Mouse (Mus musculus) megakaryocyte-erythroid progenitor cell, adult 5-6 weeks (primary cell): ENCODE data around the gene Fkbp8. TPM values are rescaled to one million over a fixed set of nuclear protein-coding genes. Genes with fewer than 3 reads are reported as not detected.
"Not testable (repeated sequence)": the region's sequence is repeated elsewhere in the genome, so short reads cannot be mapped to it uniquely, and the experiment has no call there.

Experiments used
- ATAC-seq: replicated peaks from 2 replicates; pipeline ENCODE4 v1.8.0; 2016; ENCODE audit warnings: mild to moderate bottlenecking, inconsistent platforms; ENCODE audit not compliant: severe bottlenecking, poor library complexity, low FRiP score, low TSS enrichment
- total RNA-seq, 2 experiments: library from RNA; stranded (forward) in 1 of 2; stranded (reverse) in 1 of 2; fragments of 200-1000, 215-1000 nt in 1 of 2; fragments of >200 nt in 1 of 2; fragmentation: Nextera tagmentation in 1 of 2; gene quantifications; 2 replicates each; pipeline ENCODE4 v1.2.3; 2014 to 2017

Gene Fkbp8
- total RNA-seq, 2 experiments from 2014 or later: 172 to 265 TPM

DNA sequence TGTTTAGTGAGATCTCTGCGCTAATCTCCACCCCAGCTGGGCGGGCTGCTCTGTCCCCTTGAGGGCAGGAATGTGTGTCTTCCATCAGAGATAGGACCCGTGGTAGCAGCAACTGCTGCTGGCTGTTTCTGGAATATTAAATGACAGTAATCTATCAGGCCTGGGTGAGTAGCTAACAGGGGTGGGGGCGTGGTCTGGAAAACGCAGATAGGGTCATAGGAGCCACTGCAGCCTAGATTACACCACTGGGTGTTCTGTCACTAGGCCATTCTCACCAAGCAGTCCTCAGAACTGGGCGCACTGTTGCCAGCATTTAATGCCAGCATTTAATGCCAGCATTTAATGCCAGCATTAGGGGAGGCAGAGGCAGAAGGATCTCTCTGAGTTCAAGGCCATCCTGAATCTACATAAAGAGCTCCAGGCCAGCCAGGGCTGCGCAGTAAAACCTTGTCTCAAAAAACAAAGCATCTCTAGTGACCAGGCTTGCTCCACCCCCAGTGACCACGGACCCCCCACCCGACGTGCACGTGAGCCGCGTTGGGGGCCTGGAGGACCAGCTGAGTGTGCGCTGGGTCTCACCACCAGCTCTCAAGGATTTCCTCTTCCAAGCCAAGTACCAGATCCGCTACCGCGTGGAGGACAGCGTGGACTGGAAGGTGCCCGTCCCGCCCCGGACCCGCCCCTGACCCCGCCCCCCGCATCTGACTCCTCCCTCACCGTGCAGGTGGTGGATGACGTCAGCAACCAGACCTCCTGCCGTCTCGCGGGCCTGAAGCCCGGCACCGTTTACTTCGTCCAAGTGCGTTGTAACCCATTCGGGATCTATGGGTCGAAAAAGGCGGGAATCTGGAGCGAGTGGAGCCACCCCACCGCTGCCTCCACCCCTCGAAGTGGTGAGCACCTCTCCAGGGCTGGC is 26.9 kb upstream of the Fkbp8 start:
- ATAC-seq: peak; percentile 73

DNA sequence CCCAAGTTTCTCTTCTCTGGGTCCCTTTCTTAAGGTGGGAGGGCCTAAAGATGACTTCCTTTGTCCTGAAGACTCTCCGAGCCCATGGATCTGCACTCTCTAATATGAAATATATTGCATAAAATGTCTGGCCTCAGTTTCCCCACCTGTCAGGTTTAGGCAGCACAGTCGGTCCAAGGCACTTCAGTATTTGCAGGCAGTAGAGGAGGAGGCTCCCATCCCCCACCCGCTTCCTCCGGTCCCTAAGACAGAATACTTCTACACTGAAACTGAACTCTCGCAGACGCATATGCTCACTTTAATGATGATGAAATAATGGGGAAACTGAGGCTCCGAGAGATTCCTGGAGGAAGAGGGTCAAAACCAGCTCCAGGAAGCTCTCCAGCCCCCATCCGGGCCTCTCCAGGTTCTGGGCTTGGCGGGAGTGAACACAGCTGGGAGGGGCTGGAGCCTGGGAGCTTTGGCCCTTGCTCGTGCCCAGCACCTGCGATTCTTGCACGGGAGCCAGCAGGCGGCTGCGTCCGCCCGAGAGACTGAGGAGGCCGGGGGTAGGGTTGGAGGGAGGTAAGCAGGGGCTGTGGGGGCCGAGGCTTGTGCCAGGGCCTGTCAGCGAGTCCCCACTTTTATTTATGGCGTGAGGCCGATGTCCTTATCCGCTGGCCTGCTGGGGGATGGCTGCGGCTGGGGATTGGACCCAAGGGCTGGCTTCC is 25.5 kb upstream of the Fkbp8 start:
- no peak for ATAC-seq

DNA sequence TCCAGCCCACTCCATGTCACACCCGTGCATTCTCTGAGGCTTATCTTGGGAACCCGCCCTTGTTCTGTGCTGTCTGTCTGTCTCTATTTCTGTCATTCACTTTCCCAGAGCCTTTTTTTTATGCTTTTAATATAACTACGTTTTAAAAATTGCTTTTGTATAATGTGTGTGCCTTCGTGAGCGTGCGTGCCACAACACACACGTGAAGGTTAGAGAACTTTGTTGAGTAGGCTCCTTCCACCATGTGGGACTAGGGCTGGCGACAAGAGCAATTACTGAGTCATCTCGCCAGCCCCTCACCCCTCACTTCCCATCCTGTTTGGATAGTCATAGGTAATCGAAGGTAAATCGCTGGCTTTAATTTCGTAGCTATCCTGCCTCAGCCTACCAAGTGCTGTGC is 25.0 kb upstream of the Fkbp8 start:
- no peak for ATAC-seq

DNA sequence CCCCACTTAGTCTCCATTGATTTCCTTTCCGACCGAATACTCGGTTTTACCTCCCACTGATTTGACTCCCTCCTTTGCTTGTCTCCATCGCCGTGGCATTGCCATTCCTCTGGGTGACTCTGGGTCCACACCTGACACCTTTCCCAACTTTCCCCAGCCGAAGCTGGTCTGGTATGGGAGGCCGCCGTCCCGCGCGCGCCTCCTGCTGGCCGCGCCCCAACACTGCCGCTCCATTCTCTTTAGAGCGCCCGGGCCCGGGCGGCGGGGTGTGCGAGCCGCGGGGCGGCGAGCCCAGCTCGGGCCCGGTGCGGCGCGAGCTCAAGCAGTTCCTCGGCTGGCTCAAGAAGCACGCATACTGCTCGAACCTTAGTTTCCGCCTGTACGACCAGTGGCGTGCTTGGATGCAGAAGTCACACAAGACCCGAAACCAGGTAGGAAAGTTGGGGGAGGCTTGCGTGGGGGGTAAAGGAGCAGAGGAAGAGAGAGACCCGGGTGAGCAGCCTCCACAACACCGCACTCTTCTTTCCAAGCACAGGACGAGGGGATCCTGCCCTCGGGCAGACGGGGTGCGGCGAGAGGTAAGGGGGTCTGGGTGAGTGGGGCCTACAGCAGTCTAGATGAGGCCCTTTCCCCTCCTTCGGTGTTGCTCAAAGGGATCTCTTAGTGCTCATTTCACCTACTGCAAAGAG is 24.3 kb upstream of the Fkbp8 start:
- no peak for ATAC-seq

DNA sequence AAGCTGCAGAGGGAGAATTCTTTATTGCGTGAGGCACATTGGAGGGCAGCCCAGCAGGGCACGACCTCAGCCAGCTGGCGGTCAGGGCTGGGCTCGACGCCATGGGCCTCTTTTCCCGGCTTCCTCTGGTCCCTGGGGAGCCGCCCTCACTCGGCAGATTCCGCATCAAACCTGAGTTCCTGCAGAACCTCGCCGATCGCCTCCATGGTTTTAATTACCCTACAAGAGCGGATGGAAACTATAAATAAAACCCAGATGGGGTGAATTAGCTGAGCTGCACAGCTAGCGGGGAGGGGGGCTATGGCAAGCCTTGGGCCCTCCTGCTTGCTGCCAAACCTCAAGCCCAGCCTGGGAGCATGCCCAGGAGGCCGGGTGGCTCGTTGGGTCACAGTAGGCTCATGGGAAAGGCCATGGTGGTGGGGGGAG is 23.2 kb upstream of the Fkbp8 start:
- no peak for ATAC-seq

DNA sequence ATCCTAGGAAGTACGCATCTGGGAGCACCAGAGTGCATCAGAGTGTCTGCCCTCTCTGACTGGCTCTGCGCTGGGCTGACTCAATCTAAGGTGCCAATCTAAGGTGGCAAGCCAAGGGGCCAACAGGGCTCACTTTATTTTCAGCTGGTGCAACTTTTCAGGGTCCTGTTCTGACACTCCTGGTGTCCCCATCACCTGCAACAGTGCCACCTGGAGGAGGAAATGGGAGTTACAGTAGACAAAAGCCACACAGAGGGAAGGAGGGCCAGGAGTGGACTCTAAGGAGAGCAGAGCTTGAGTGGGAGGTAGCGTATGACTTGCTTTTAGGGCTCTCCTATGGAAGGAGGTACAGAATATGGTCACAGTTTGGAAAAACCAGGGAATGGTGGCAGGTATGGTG is 22.7 kb upstream of the Fkbp8 start:
- ATAC-seq: no peak

DNA sequence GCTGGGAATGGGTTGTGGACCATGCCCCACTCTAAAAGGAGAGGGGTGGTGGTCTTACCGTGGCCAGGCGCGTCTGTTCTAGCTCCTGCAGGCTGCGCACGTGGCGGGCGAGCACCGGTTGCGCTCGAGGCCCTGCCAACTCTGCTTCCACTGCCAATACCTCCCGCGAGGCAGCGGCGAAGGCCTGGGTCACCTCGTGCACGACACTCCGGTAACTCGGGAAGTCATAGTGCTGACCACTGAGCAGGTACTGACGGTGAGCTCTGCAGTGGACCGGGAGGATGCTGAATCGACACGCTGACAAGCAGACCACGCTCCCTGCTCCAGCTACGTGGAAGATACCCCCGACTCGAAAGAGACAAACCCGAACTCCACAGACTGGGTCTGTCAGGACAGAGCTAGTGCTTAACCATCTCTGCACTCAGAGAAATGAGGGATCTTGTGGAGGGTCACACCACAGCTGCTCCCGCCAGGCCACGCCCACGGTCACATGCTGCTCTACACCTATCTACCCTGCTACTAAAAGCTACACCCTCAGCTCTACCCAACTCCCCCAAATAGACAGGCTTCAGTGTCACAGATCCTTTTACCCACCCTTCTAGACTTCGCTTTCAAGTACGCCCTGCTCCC is 21.7 kb upstream of the Fkbp8 start:
- peak; percentile 8 for ATAC-seq

DNA sequence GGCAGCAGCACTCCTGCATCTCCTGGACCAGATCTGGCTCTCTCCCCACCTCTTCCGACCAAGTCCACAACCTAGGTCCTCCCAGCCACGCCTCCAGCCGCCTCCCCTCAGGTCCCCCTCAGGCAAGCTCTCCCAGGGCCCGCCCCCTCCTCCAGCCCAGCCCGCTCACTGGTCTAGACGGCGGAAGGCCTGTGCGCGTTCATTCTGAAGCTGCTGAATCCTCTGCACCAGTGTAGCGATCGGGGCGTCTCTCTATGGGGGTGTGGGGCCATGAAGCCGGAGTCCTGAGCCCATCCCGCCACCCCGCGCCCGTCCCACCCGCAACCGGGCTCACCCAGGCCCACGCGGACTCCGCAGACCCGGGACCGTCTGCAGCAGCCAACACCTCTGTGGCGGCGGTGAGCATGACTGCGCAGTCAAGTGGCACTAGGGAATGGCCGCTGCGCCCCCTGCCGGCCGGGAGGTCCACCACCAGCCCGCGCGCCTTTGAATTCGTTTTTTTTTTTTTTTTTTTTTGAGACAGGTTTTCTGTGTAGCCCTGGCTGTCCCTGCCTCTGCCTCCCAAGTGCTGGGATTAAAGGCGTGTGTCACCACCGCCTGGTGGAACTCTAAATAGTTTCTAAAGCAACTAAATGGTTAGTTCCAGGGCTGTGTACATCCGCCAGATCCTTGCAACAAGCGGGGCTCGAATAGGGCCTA is 21.0 kb upstream of the Fkbp8 start, which contains the start of gene Rex1bd:
Gene Rex1bd (minus strand): TSS at position 425 of the 699 bp plus-strand sequence.
- ATAC-seq: peak; percentile 56

DNA sequence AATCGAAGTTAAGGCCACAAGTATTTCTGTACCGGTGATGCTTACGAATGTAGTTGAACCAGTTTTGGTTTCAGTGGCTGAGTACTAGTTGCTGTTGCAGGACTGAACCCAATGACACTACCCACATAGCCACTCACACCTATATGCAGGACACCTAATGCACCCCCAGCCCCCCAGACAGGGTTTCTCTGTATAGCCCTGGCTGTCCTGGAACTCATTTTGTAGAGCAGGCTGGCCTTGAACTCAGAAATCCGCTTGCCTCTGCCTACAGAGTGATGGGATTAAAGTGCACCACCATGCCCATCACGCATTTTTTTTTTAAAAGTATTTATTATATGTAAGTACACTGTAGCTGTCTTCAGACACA is 20.5 kb upstream of the Fkbp8 start:
- no peak for ATAC-seq

DNA sequence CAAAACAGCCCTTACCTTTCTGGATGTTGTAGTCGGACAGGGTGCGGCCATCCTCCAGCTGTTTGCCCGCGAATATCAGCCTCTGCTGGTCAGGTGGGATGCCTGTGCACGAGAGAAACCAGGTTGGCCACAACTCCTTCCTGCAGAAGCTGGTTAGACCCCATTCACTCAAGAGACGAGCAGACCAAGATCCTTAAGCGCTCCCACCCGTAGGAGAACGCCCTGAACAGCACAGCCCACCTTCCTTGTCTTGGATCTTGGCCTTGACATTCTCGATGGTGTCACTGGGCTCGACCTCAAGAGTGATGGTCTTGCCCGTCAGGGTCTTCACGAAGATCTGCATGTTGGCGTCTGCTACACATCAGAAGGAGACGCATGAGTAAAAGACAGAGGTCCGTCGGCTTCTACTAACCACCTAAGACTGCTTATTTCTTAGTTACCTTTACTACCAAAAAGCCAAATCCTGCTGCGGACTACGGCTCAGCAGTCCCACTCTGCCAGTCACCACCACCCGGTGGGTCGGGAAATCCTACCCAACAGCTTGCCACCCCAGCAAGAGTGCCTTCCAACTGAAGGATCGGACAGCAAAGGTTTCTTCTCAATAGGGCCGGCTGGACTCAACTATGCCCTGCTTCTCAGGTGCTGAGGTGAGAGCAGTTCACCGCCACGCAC is 18.1 kb upstream of the Fkbp8 start:
- no peak for ATAC-seq

DNA sequence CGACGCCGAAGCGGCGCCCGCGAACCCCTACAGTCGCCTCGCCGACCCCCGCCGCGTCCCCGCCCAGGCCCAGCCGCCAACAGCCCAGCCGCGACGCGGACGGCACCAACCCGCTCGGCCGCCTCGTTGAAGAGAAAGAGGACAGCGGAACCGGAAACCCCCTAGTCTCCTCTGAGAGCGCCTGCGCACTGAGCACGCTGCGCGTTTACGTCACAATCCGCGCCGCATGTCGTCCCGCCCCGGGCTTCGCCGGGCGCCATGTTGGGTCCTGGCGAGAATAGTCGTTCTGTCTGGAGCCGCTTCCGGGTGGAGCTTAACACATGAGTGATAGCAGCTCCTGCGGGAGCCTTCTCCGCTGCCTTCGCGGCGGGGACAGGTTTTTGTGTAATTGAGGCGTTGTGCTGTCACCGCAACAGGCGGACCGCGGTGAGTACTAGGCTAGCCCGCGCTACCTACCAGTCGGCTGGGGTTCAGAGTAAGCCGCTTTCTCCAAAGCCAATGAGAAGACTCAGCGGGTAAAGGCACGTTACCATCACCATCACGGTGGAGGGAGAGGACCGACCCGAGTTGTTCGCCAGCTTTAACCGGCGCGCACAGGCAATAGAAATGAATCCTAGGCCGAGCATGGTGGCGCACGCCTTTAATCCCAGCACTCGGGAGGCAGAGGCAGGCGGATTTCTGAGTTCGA is 17.2 kb upstream of the Fkbp8 start, which contains the start of gene Uba52:
Gene Uba52 (minus strand): TSS at position 574 of the 688 bp plus-strand sequence.
- peak; percentile 66 for ATAC-seq

DNA sequence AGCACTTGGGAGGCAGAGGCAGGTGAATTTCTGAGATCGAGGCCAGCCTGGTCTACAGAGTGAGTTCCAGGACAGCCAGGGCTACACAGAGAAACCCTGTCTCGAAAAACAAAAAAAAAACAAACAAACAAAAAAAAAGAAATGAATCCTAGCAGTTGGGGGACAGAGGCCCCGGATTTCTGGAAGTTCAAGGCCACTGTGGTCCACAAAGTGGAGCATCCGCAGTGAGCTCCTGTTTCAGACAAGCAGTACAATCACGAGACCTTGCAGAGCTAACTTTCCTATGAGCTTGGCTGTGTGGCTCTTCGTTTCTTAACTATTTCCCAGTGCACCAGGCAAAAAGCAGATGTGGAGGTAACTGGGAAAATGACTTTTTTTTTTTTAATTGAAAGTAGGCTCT is 16.4 kb upstream of the Fkbp8 start:
- not testable (repeated sequence) for ATAC-seq

DNA sequence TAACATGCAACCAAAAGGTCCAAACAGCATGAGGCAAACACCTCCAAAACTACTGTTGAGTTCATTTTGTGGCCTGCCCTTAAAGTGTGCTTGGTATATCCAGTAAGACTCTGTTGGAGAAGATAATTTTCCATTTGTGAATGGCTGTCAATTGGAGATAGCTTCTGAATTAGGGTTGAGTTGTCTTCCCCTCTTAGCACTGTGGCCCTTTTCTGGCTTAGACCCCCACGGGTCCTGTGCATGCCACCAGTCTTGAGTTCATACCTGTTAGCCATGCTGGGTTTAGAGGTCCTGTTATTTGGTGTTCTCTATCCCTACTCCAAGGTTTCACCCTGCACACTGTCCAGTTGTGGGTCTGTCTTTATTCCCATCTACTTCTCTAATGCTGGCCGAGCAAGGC is 15.8 kb upstream of the Fkbp8 start:
- no peak for ATAC-seq

DNA sequence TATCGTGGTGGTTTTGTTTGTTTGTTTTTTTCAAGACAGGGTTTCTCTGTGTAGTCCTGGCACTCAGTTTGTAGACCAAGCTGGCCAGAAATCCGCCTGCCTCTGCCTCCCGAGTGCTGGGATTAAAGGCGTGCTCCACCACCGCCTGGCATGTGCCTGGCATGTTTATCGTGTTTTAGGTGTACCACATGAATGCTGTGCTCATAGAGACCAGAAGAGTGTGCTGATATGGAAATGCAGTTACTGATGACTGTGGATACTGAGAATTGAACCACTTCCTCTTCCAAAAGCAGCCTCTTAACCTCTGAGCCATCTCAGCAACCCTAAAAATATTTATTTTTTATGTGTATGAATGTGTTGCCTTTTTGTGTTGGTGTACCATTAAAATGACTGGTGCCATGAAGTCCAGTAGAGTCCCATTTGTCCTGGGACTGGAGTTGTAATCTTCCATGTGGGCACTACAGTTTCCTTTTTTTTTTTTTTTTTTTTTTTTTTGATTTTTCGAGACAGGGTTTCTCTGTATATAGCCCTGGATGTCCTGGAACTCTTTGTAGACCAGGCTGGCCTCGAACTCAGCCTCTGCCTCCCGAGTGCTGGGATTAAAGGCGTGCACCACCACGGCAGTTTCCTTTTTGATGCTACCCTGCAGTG is 15.1 kb upstream of the Fkbp8 start:
- peak; percentile 56 for ATAC-seq

DNA sequence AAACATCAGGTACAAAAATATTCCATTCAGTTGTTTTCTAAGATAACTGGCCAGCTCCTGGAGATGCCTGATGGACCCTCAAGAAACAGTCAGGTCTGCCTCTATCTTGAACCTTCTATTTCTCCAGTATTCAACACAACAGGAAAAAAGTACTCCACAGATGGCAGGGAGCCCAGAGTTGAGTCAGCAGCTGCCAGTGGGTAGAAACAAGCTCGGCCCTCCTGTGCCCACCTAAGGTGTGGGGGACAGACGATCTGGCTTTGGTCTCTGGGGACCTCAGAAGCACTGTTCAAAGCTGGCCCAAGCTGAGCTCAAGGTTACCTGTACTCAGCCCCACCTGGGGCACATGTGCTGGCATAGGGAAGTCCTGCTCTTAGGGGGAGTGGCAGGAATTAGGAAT is 14.1 kb upstream of the Fkbp8 start:
- no peak for ATAC-seq

DNA sequence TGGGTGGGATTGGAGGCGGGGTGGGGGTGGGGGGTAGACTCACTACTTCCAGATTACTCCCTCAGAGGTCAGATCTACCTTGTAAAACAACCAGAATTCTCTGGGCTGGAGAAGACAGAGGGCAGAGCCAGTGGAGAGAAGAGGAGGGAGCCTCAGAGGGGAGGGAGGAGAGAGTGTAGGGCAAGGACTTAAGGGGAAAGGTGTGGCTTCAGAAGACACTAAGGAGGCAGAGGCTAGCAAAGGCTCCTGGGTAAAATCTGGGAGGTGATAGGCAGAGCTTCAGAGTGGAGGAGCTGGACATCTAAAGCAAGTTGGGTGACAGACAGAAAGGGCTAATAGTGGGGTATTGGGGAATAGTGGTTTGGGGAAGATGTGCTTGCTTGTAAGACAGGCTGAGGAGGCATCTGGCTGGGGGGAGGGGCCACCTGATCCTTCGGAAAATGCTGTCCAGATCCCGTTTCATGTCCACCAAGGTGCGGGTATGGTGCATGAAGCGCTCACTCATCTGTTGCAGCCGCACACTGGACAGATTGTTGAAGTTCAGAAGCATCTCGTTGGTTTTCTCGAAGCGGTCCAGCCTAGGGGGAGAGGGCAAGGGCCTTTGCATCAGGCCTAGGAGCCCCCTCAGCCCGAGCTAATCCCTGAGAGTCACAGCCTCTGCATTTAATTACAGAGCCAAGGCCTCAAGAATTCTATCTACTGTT is 9.4 kb upstream of the Fkbp8 start:
- no peak for ATAC-seq

DNA sequence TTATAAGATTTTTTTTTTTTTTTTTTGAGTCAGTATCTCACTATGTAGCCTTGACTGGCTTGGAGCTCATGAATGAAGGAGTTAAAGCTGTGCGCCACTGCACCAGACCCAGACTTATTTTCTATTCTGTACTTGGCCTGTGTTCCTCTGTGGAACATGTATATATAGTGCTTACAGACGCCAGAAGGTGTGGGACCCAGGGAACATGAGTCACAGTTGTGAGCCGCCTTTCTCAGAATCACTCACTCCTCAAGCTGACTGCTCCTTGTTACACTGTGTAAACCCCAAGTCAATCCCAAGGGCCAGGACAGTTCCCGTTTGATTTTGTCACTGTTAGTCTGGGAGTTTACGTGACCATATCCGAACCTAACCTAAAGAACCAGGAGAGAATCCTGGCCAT is 8.5 kb upstream of the Fkbp8 start:
- no peak for ATAC-seq
